Mouse (Mus musculus) liver, embryonic 14.5 days (tissue): ENCODE measurements around the gene Phf24. TPM values are rescaled to one million over a fixed set of nuclear protein-coding genes. Genes with fewer than 3 reads are reported as not detected.

Source experiments
- ATAC-seq: fragments of 200-750 bp; cut with Nextera tagmentation; 2 replicates; pipeline ENCODE4 v1.8.0; 2017; ENCODE audit warnings: moderate number of reproducible peaks, mild to moderate bottlenecking, moderate library complexity; ENCODE audit not compliant: insufficient read depth
- DNase-seq, 3 experiments: peaks; one replicate each; pipeline ENCODE4 v3.0.0-alpha.2; 2012 to 2013; ENCODE audit warnings: low read depth in 3 of 3, low spot score in 3 of 3
- H3K27ac ChIP-seq: fragments of 300-500 bp; sonication (generic); 2 replicates; pipeline ENCODE4 v1.5.1; 2014; ENCODE audit warnings: moderate library complexity, mild to moderate bottlenecking, control low read depth, inconsistent platforms
- H3K27me3 ChIP-seq: fragments of 300-500 bp; sonication (generic); 2 replicates; pipeline ENCODE4 v1.6.1; 2014; ENCODE audit warnings: mild to moderate bottlenecking, low read length, moderate library complexity; ENCODE audit not compliant: control insufficient read depth, insufficient read depth
- H3K36me3 ChIP-seq: fragments of 300-500 bp; sonication (generic); replicated peaks from 2 replicates; pipeline ENCODE4 v1.6.1; 2014; ENCODE audit warnings: low read depth; ENCODE audit not compliant: control insufficient read depth, insufficient read depth
- H3K4me1 ChIP-seq, 2 experiments: fragments of 200-500 bp in 1 of 2; fragments of 300-500 bp in 1 of 2; sonication (generic) in 1 of 2; replicated peaks; 2 replicates each; pipeline ENCODE4 v1.6.1; 2012 to 2014; ENCODE audit warnings: antibody characterized with exemption in 1 of 2, inconsistent platforms in 1 of 2, low read length in 1 of 2; ENCODE audit not compliant: control insufficient read depth in 2 of 2, insufficient read depth in 2 of 2
- H3K4me2 ChIP-seq: fragments of 300-500 bp; sonication (generic); 2 replicates; pipeline ENCODE4 v1.6.1; 2014; ENCODE audit warnings: low read depth, mild to moderate bottlenecking, control low read depth, moderate library complexity
- H3K4me3 ChIP-seq, 2 experiments: fragments of 200-500 bp in 1 of 2; fragments of 300-500 bp in 1 of 2; sonication (generic) in 1 of 2; 2 replicates each; pipeline ENCODE4 v1.5.1; 2012 to 2014; ENCODE audit warnings: low read depth in 2 of 2, low read length in 2 of 2, mild to moderate bottlenecking in 2 of 2, control low read depth in 1 of 2, inconsistent platforms in 1 of 2, moderate library complexity in 1 of 2; ENCODE audit not compliant: insufficient read depth in 1 of 2
- H3K9ac ChIP-seq: fragments of 300-500 bp; sonication (generic); replicated peaks from 2 replicates; pipeline ENCODE4 v1.6.1; 2014; ENCODE audit warnings: mild to moderate bottlenecking, control low read depth, moderate library complexity
- H3K9me3 ChIP-seq: fragments of 300-500 bp; sonication (generic); 2 replicates; pipeline ENCODE4 v1.6.1; 2016; ENCODE audit warnings: low read length, mixed read lengths; ENCODE audit not compliant: control insufficient read depth
- CTCF ChIP-seq: IDR thresholded peaks from 2 replicates; pipeline ENCODE4 v1.5.1; 2016; ENCODE audit warnings: antibody characterized with exemption, low read depth, control low read depth
- EP300 ChIP-seq: IDR thresholded peaks from 2 replicates; pipeline ENCODE4 v1.6.1; 2016; ENCODE audit warnings: antibody characterized with exemption, low read depth
- WGBS: fragments of 180-500 bp; shearing (Covaris S2); extraction: QIAGEN DNeasy Blood & Tissue Kit; methylation state at CpG from one replicate; pipeline ENCODE4 v1.1.7; 2014; ENCODE audit not compliant: insufficient replicate concordance; 5-methylcytosine and 5-hydroxymethylcytosine counted together
- polyA plus RNA-seq, 2 experiments: library from polyadenylated mRNA; depleted of rRNA in 1 of 2; stranded (reverse) in 1 of 2; unstranded in 1 of 2; fragments of >200 nt; fragmentation: Nextera tagmentation in 1 of 2; extraction: Ambion mirVana in 1 of 2; gene quantifications; 2 replicates each; pipeline versions ENCODE4 v1.2.1 to v1.2.3; 2012 to 2014

The Phf24 gene
- polyA plus RNA-seq, 2 experiments, result 0.12 to 0.14 TPM

GRCm38 (mm10) chr4:42922461-42922860 lies 6.0 kb downstream of the Phf24 start:
- H3K9me3 ChIP-seq, result no peaks in the 10 kb centered on the region
- WGBS, result 60% methylated on average over 8 of the region's 8 CpGs

GRCm38 (mm10) chr4:42924095-42924710 lies 7.7 kb downstream of the Phf24 start:
- H3K4me2 ChIP-seq, result no peak overlapping the region

More at GRCm38 (mm10) chr4:42922461-42922860, 6.0 kb downstream of the Phf24 start:
- TF ChIP-seq CTCF, result no peak
- TF ChIP-seq EP300, result no peak
- Histone ChIP-seq H3K4me1 (no peaks in the 10 kb centered on the region), H3K36me3 (no peaks in the 10 kb centered on the region), H3K27ac (no peak overlapping the region), H3K9ac (no peak overlapping the region), H3K4me2 (no peak overlapping the region), H3K4me3 (no peak overlapping the region), H3K27me3 (peaks cover 23% of the 10 kb centered on the region)
- ATAC-seq, result no peak
- DNase-seq, result no peak

DNA sequence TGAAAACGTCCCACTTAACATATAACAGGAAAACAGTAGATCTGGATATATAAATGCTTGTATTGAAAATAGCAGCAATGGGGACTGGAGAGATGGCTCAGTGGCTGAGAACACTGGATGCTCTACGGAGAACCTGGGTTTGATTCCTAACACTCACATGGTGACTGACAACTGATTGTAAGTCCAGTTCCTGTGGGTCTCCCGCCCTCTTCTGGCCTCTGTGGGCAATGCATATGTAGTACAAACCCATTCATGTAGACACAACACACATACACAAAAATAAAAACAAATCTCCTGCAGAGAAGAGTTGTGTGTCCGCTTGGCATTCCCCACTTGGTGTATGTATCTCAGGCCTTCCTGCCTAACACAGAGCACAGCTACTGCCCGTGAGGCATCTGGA lies 11.7 kb downstream of the Phf24 start:
- no peak for DNase-seq
- no peak overlapping the region for H3K27ac ChIP-seq
- H3K9me3 ChIP-seq, result no peaks in the 10 kb centered on the region
- H3K4me2 ChIP-seq, result no peak overlapping the region
- no peak for ATAC-seq
- no peaks in the 10 kb centered on the region for H3K36me3 ChIP-seq
- no peaks in the 10 kb centered on the region for H3K4me1 ChIP-seq
- H3K9ac ChIP-seq, result no peak overlapping the region
- 57% methylated on average over 5 of the region's 5 CpGs for WGBS
- no peak overlapping the region for H3K4me3 ChIP-seq
- H3K27me3 ChIP-seq, result peaks cover 7% of the 10 kb centered on the region
- no peak for TF ChIP-seq EP300
- TF ChIP-seq CTCF, result peak; percentile 57

More at GRCm38 (mm10) chr4:42924095-42924710, 7.7 kb downstream of the Phf24 start:
- H3K4me1 ChIP-seq, result no peaks in the 10 kb centered on the region
- no peak overlapping the region for H3K4me3 ChIP-seq
- H3K27ac ChIP-seq, result no peak overlapping the region
- 68% methylated on average over 13 of the region's 13 CpGs for WGBS
- H3K36me3 ChIP-seq, result no peaks in the 10 kb centered on the region
- peaks cover 7% of the 10 kb centered on the region for H3K27me3 ChIP-seq
- no peaks in the 10 kb centered on the region for H3K9me3 ChIP-seq
- ATAC-seq (no peak), DNase-seq (no peak)
- TF ChIP-seq CTCF, result no peak
- no peak for TF ChIP-seq EP300
- no peak overlapping the region for H3K9ac ChIP-seq

DNA sequence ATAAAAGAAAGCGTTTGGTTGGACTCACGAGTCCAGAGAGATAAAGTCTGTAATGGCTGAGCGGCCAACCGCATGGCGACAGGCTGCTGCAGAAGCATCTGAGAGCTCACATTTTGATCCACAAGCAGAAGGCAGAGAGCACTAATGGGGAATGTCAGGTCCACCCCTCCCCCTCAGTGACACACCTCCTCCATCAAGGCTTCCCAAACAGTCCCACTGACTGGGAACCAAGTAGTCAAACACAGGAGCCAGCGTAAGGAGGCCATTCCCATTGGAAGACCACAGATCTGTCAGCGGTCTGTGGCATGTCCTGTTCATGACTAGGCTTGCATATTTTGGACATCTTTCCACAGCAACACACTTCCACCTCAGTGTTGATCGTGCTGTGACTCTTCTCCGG lies 12.5 kb downstream of the Phf24 start:
- Histone ChIP-seq H3K36me3 (no peaks in the 10 kb centered on the region), H3K4me1 (no peaks in the 10 kb centered on the region), H3K27ac (no peak overlapping the region), H3K9ac (no peak overlapping the region), H3K4me3 (no peak overlapping the region), H3K4me2 (no peak overlapping the region), H3K9me3 (no peaks in the 10 kb centered on the region), H3K27me3 (peaks cover 7% of the 10 kb centered on the region)
- DNase-seq, result no peak
- ATAC-seq, result no peak
- 75% methylated on average over 9 of the region's 9 CpGs for WGBS
- no peak for TF ChIP-seq EP300
- no peak for TF ChIP-seq CTCF

GRCm38 (mm10) chr4:42932229-42932969 lies 15.9 kb downstream of the Phf24 start:
- Histone ChIP-seq H3K4me3 (no peak overlapping the region), H3K27ac (no peak overlapping the region), H3K4me2 (no peak overlapping the region), H3K9me3 (no peaks in the 10 kb centered on the region), H3K9ac (no peak overlapping the region), H3K36me3 (no peaks in the 10 kb centered on the region), H3K27me3 (no peaks in the 10 kb centered on the region), H3K4me1 (no peaks in the 10 kb centered on the region)
- WGBS, result 56% methylated on average over 8 of the region's 8 CpGs
- no peak for TF ChIP-seq EP300
- DNase-seq (no peak), ATAC-seq (no peak)
